Mouse (Mus musculus): ENCODE results near the gene Lep. TPM values are rescaled to one million over a fixed set of nuclear protein-coding genes. Genes with fewer than 3 reads are reported as not detected.

Gene Lep
- total RNA-seq, 2 experiments from 2014 or later, result 0.26 to 16.0 TPM

GRCm38 (mm10) chr6:29044029-29044428, 16.0 kb upstream of the Lep start:
- DNase-seq, result no peak

- DNase-seq, result no peak
These were observed 10.1 kb upstream of the Lep start for GRCm38 (mm10) chr6:29049926-29050325.

GRCm38 (mm10) chr6:29052188-29052587, 7.8 kb upstream of the Lep start:
- no peak for DNase-seq

GRCm38 (mm10) chr6:29053181-29053580, 6.8 kb upstream of the Lep start:
- DNase-seq, result no peak

GRCm38 (mm10) chr6:29056377-29056776, 3.6 kb upstream of the Lep start:
- no peak for DNase-seq

- no peak for DNase-seq
These were observed 6.4 kb downstream of the Lep start for GRCm38 (mm10) chr6:29066389-29066790.

GRCm38 (mm10) chr6:29072258-29072657, 12.2 kb downstream of the Lep start:
- DNase-seq, result no peak

GRCm38 (mm10) chr6:29073462-29074132, 13.6 kb downstream of the Lep start:
- DNase-seq, result no peak

- DNase-seq, result no peak
These were observed 14.1 kb downstream of the Lep start for GRCm38 (mm10) chr6:29074133-29074469.

- DNase-seq, result no peak
These were observed 19.3 kb downstream of the Lep start for GRCm38 (mm10) chr6:29079291-29079690.

GRCm38 (mm10) chr6:29081826-29082363, 21.9 kb downstream of the Lep start:
- no peak for DNase-seq

GRCm38 (mm10) chr6:29082776-29083354, 22.8 kb downstream of the Lep start:
- DNase-seq, result no peak

- no peak for DNase-seq
These were observed 24.4 kb downstream of the Lep start for GRCm38 (mm10) chr6:29084401-29084800.

GRCm38 (mm10) chr6:29087921-29088709, 28.1 kb downstream of the Lep start:
- DNase-seq, result peak; percentile 74

- DNase-seq, result no peak
These were observed 32.2 kb downstream of the Lep start for GRCm38 (mm10) chr6:29092234-29092633.

- no peak for DNase-seq
These were observed 32.9 kb downstream of the Lep start for GRCm38 (mm10) chr6:29092904-29093303.

- no peak for DNase-seq
These were observed 39.6 kb downstream of the Lep start for GRCm38 (mm10) chr6:29099536-29100170.

GRCm38 (mm10) chr6:29100423-29100822, 40.4 kb downstream of the Lep start:
- DNase-seq, result no peak

- DNase-seq, result no peak
These were observed 41.3 kb downstream of the Lep start for GRCm38 (mm10) chr6:29101248-29101864.

GRCm38 (mm10) chr6:29108376-29108775, 48.4 kb downstream of the Lep start:
- no peak for DNase-seq

- DNase-seq, result no peak
These were observed 51.5 kb downstream of the Lep start for GRCm38 (mm10) chr6:29111501-29111900.

- DNase-seq, result no peak
These were observed 55.7 kb downstream of the Lep start for GRCm38 (mm10) chr6:29115756-29116155.

Measured in gastrocnemius, postnatal 25 days (tissue).